Mouse (Mus musculus): ENCODE data around the gene Btg3.
"Not testable (repeated sequence)": the region's sequence is repeated elsewhere in the genome, so short reads cannot be mapped to it uniquely, and the experiment has no call there.

The Btg3 gene

DNA sequence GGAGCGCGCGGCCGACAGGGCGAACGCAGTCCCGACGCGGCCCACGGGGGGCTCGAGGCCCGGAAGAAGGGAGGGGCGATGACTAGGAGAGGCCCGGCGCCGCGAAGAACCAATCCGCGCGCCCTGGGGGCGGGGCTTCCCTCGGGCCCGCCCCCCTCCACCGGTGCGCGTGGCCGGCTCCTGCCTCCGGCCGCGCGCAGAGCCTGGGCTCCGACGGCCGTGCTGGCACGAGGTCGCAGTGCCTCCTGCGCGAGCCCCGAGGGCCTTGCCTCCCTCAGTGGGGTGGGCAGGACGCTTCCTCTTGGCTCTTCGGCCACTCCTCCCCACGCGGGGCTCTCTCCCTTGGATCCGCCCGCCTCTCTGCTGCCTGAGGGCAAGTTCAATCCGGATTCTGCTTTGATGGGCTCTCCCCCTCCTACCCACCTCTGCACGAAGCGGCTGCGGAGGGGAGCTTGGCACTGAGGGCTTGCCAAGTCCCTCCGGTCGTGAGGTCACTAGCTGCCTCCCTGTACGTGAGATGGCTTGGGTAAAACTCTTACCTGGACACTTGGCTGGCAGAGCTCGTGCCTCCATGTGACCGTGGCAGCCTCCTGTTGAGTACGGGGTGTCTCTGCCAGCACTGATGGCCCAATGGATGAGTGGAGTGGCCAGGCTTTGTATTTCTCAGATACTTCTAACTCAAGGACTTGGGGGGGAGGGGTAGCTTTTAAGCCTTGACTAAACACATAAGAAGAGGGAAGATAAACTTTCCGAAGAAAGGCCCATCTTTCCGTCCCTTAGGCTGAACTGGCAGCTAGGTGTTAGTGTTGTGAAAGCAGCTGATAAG lies at the start of gene Btg3:
Gene Btg3 (minus strand): TSS at position 448 of the 826 bp plus-strand sequence.
- peak; percentile 44 for DNase-seq (ENCODE audit: extremely low spot score, low read depth, low spot score)

- no peak for DNase-seq (ENCODE audit: extremely low spot score, low read depth, low spot score)
These were observed 40.7 kb upstream of the Btg3 start for GRCm38 (mm10) chr16:78417733-78418132.

GRCm38 (mm10) chr16:78416500-78416899 lies 39.5 kb upstream of the Btg3 start:
- no peak for DNase-seq (ENCODE audit: extremely low spot score, low read depth, low spot score)

GRCm38 (mm10) chr16:78409991-78410390 lies 33.0 kb upstream of the Btg3 start:
- DNase-seq (ENCODE audit: extremely low spot score, low read depth, low spot score), result no peak

GRCm38 (mm10) chr16:78407855-78408254 lies 30.9 kb upstream of the Btg3 start:
- DNase-seq (ENCODE audit: extremely low spot score, low read depth, low spot score), result no peak

DNA sequence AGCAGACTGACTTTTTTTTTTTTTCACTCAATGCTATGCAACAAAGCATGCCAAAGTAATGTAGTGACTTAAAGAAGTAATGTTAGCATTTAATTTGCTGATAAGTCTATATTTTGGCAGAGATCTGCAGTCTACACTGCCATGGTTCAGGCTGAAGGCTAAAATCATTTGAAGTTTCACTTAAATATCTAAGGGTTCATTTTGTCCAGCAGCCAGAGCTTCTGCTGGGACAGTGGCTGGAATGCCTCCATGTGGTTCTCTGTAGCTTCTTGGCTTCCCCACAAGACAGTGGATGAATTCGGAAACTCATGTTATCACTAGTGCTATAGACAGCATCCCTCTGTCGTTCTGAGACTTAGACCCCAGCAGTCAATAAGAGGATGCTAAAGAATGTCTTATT lies 29.7 kb upstream of the Btg3 start:
- no peak for DNase-seq (ENCODE audit: extremely low spot score, low read depth, low spot score)

DNA sequence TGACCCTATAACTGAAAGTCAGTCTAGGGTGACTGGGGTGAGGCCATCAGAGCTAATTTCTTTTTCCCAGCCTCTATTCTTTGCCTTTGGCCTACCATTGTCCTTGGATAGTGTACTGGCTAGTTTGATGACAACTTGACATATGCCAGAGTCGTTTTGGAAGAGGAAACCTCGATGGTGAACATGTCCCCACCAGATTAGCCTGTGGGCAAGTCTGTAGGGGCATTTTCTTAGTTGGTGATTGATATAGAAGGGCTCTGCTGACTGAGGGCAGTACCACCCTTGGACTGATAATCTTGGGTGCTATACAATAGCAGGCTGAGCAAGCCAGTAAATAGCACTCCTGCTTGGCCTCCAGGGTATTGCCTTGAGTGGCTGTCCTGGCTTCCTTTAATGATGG lies 25.3 kb upstream of the Btg3 start:
- DNase-seq (ENCODE audit: extremely low spot score, low read depth, low spot score), result no peak

DNA sequence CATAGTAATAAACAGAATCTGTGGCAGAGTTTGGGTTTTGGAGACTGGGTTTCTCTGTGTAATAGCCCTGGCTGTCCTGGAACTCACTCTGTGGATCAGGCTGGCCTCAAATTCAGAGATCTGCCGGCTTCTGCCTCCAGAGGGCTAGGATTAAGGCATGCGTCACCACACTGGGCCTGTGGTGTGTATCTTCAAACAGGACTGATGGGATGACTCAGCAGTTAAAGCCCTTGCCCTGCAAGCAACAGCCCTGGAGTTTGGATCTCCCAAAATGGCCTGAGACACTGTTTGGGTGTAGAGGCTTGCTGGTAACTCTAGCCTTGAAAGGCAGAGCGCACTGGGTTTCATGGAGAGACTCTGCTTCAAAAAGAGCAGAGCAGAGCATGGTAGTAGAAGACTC lies 22.4 kb upstream of the Btg3 start:
- no peak for DNase-seq (ENCODE audit: extremely low spot score, low read depth, low spot score)

DNA sequence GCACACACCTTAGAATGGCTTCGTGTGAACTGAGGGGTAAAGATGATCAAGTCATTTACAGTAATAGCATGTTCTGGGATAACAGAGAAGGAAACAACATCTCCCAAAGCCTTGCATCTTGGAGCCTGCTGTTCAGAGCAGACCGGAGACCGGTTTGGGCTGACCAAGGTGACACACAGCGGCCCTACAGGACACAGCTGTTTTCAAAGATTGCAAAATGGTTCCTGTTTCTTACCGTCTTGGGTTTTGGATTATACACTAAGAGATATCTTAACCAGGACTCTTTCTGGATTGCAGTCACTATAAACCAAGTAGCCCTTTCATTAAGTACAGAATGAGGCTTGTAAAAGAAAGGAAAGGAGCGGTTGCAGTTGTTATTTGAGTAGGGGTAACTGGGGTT lies 21.7 kb upstream of the Btg3 start:
- no peak for DNase-seq (ENCODE audit: extremely low spot score, low read depth, low spot score)

DNA sequence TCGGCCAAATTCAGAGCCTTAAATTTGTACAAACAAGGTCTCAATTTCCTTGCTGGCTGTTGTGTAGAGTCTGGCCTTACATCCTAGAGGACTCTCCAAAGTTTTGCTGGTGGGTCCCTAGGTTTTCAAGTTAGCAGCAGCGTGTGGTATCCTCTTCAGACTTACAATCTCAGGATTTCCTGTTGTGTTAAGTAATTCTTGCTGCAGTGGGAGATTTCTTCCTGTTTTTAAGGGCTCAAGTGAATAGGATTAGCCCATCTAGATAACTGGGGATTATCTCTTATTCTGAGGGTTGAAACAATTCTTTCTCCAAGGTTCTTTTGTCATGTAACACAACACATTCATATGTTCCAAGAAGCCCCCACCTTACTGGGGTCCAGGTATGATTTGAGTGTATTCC lies 14.4 kb upstream of the Btg3 start:
- no peak for DNase-seq (ENCODE audit: extremely low spot score, low read depth, low spot score)

GRCm38 (mm10) chr16:78389986-78390385 lies 13.0 kb upstream of the Btg3 start:
- DNase-seq (ENCODE audit: extremely low spot score, low read depth, low spot score), result no peak

DNA sequence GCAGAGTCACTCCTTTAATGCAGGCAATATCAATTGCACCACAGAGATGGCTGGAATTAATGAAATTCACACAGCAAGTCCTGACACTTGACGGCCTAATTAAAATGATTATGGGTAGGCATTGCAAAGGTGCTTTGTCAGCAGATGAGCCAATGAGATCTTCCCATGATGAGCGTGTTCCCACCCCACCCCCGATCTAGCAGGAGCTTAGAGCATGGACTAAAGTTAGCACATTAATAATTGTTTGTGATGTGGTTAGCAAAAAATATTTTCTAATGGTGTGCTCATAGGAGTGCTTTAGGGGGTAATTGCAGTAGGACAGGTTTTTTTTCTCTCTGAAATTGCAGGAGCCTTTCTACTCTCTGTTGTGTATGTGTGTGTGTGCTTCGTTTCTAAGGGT lies 12.1 kb upstream of the Btg3 start:
- DNase-seq (ENCODE audit: extremely low spot score, low read depth, low spot score), result no peak

DNA sequence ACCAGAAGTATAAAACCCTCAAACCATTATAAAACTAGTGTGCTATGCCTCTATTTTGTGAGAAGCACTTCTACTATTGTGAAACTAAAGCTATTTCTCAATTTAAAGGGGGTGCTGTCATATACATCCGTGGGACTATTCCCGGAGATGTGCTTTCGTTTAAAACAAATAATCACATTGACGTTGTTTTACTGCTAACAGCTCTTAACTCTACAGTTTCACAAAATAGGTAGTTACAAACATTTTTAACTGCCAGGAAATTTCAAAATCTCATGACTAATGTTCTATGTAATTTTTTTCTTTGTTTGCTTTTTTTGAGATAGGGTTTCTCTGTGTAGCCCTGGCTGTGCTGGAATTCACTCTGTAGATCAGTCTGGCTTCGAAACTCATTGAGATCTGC lies 1.5 kb upstream of the Btg3 start:
- DNase-seq (ENCODE audit: extremely low spot score, low read depth, low spot score), result no peak

DNA sequence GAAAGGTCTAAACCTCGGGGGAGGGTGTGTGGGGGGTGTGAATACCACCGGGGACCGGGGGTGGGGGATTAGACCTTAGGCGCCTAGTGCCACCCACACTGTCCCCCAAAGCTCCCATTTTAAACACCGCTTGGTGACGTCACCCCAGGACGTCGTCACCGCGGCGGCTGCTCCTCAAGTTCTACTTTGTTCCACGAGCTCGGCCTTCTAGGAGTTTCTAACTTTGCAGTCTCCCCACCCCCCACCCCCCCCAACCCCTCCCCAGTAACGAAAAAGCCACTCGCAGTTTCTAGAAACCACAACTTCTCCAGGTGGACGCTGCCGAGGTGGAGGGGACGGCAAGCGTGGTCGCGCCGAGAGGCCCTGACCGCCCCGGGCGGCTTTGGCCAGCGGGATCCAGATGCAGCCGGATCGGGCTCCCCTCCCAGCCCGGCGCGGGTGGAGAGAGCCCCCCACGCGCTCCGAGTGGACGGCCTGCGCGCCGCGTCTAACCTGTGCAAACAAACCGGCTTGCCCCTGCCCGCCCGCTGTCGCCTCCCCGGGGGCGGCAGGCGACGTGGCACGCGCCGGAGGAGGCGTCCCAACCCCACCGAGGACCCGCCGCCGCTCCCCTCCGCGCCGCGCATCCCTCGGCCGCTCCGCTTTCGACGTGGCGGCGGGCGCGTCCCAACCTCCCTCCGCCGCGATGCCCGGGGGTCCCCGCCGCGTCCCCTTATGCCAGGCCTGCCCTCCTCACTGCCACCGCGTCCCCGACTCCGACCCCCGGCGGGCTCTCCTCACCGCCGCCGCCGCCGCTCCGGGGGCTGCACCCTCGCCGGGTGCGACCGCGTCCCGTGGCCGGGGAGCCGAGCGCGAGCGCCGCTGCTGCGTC lies 936 bp downstream of the Btg3 start:
- DNase-seq (ENCODE audit: extremely low spot score, low read depth, low spot score), result no peak

DNA sequence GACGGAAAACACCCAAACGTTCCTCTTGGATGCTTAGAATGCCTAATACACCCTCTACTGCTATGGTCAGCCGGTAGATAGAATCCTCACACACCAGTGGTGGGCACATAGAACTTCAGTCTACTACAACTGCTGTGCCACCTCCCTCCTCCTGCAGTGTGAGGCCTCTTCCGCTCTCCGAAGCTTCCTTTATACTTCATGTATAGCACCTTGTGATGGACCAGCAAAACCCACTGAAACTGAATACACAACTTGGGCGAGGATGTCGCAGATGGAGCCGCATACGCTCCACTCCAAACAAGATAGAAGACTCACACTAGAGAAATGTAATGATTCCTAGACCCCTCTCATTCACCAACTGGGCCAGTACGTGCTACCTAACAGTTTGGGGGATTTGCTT lies 1.8 kb downstream of the Btg3 start:
- no peak for DNase-seq (ENCODE audit: extremely low spot score, low read depth, low spot score)

GRCm38 (mm10) chr16:78373743-78374142 lies 3.2 kb downstream of the Btg3 start:
- DNase-seq (ENCODE audit: extremely low spot score, low read depth, low spot score), result no peak

GRCm38 (mm10) chr16:78372786-78373185 lies 4.2 kb downstream of the Btg3 start:
- DNase-seq (ENCODE audit: extremely low spot score, low read depth, low spot score), result no peak

DNA sequence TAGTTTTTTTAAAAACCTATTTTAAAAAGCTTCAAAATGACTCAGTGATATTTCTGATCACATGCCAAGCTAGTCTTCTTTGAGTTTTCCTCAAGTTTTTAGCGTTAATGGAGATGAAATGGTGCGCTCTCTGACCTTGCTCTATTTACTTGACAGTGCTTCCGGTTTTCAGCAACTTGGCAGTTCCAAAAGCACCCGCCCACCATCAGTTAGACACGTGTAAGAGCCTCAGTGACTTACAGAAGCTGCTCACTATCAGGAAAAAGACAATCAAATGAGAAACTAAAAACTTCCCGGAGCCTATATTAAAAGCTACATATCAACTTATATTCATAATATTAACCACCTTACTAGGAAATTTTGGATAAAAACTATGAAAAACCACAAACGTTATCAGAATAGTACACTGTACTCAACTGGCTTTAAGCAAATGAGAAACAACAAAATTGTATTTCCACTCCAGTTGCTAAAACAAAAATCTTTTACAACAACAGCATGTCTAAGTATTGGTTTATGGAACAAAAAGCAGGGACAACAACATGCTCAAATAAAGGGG lies 5.4 kb downstream of the Btg3 start:
- DNase-seq (ENCODE audit: extremely low spot score, low read depth, low spot score), result no peak

DNA sequence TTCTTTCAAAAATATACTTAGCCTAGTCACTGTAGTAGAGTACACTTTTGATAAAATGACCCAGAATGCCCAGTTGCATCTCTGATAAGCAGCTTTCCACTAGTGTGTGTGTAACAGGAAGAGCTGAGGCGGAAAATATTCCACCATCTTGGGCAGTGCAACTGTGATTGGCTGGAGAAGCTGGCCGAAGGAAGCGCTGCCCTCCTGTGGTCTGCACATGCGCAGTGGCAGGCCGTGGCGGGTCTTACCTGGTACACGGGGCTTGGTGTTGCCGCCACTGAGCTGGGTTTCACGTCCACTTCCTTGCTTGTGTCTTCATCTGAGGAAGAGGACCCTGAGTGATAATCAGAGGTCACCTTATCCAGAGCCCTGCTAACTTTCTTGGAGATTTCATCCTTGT lies 12.4 kb downstream of the Btg3 start:
- DNase-seq (ENCODE audit: extremely low spot score, low read depth, low spot score), result not testable (repeated sequence)

GRCm38 (mm10) chr16:78361466-78361865 lies 15.5 kb downstream of the Btg3 start:
- DNase-seq (ENCODE audit: extremely low spot score, low read depth, low spot score), result no peak

DNA sequence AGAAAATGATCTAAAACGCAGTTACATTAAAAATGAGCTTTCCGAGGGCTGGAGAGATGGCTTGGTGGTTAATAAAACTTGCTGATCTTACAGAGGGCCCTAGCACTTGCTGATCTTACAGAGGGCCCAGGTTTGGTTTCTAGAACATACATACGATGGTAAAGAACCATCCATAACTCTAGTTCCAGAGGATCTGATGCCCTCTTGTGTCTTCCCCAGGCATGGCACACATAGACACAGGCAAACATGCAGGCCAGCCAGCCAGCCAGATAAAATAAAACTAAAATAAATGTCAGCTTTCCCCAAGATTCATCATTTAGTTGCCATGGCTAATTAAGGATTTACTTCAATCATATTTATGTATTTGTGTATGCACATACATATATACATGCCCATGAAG lies 19.2 kb downstream of the Btg3 start:
- no peak for DNase-seq (ENCODE audit: extremely low spot score, low read depth, low spot score)
